Mouse (Mus musculus): ENCODE results near the gene Urm1. TPM values are rescaled to one million over a fixed set of nuclear protein-coding genes. Genes with fewer than 3 reads are reported as not detected.

Urm1 gene
- polyA plus RNA-seq, 1 experiment from 2014 or later, result 18.0 TPM

DNA sequence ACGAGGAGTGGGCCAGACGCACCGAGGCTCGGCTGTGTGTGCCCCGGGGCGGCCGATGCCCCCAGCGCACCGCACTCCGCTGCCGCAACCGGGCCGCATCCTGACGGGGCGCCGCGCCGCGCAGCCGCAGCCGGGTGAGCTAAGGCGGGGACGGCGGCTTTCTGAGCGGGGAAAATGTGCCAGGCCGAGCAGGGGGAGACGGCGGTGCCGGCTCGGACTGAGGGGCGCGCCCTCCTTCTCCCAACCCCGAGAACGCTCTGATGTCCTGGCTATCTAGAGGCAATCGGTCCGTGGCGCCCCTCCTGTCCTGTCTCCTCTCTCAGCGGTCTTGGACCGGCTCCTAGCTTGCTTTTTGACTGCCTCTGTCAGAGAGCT, 17.1 kb upstream of the Urm1 start:
- H3K27ac ChIP-seq (replicated peaks), result peak overlapping the region; percentile 87
- under 1% methylated on average over 39 of the region's 39 CpGs for WGBS
- H3K4me1 ChIP-seq, result peaks cover 19% of the 10 kb centered on the region
- no peak for DNase-seq (ENCODE audit: low spot score)
- H3K36me3 ChIP-seq (replicated peaks), result peaks cover 39% of the 10 kb centered on the region
- H3K4me3 ChIP-seq, result peak overlapping the region; percentile 96
- no peaks in the 10 kb centered on the region for H3K9me3 ChIP-seq
- H3K27me3 ChIP-seq (replicated peaks; ENCODE audit: low read depth, poor library complexity, severe bottlenecking), result peaks cover 10% of the 10 kb centered on the region; the same call in 1 of the 2 replicates

DNA sequence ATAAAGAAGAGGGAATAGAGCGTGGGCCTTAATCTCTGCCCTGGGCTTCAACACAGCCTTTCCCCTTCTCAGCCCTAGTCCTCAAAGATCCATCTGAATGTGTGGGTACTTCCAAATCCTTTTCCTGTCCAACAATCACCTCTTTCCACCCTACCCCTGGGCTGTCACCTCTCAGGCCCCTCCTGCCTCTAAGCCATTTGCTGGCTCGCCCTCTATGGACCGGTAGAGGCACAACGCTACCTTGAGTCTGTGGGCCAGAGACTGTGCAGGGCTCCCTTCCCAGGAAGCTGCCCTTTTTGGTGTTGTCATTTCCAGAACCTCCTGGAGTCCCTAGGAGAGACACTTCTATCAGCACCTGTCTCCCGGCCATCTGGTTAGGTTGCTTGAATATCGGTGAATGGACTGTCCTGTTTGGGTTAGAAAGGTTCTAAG, 16.5 kb upstream of the Urm1 start:
- DNase-seq (ENCODE audit: low spot score), result peak; percentile 47
- peaks cover 19% of the 10 kb centered on the region for H3K4me1 ChIP-seq
- peaks cover 10% of the 10 kb centered on the region; the same call in 1 of the 2 replicates for H3K27me3 ChIP-seq (replicated peaks; ENCODE audit: low read depth, poor library complexity, severe bottlenecking)
- H3K36me3 ChIP-seq (replicated peaks), result peaks cover 45% of the 10 kb centered on the region
- 0 out of 2 replicates have a peak overlapping the region, but pooled peaks have one; percentile 87 for H3K27ac ChIP-seq (replicated peaks)
- WGBS, result 19% methylated on average over 6 of the region's 6 CpGs
- peak overlapping the region; percentile 96 for H3K4me3 ChIP-seq
- no peaks in the 10 kb centered on the region for H3K9me3 ChIP-seq

DNA sequence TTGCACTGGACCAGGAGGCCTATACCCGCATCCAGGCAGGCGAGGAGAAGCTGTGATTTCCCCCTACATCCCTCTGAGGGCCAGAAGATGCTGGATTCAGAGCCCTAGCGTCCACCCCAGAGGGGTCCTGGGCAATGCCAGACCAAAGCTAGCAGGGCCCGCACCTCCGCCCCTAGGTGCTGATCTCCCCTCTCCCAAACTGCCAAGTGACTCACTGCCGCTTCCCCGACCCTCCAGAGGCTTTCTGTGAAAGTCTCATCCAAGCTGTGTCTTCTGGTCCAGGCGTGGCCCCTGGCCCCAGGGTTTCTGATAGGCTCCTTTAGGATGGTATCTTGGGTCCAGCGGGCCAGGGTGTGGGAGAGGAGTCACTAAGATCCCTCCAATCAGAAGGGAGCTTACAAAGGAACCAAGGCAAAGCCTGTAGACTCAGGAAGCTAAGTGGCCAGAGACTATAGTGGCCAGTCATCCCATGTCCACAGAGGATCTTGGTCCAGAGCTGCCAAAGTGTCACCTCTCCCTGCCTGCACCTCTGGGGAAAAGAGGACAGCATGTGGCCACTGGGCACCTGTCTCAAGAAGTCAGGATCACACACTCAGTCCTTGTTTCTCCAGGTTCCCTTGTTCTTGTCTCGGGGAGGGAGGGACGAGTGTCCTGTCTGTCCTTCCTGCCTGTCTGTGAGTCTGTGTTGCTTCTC, 4.0 kb upstream of the Urm1 start:
- Histone ChIP-seq H3K9me3 (no peaks in the 10 kb centered on the region), H3K4me3 (no peak overlapping the region), H3K36me3 (replicated peaks) (peaks cover 56% of the 10 kb centered on the region), H3K27me3 (replicated peaks; ENCODE audit: low read depth, poor library complexity, severe bottlenecking) (peaks cover 10% of the 10 kb centered on the region; the same call in 1 of the 2 replicates), H3K4me1 (peaks cover 33% of the 10 kb centered on the region), H3K27ac (replicated peaks) (no peak overlapping the region)
- 79% methylated on average over 11 of the region's 11 CpGs for WGBS
- no peak for DNase-seq (ENCODE audit: low spot score)

DNA sequence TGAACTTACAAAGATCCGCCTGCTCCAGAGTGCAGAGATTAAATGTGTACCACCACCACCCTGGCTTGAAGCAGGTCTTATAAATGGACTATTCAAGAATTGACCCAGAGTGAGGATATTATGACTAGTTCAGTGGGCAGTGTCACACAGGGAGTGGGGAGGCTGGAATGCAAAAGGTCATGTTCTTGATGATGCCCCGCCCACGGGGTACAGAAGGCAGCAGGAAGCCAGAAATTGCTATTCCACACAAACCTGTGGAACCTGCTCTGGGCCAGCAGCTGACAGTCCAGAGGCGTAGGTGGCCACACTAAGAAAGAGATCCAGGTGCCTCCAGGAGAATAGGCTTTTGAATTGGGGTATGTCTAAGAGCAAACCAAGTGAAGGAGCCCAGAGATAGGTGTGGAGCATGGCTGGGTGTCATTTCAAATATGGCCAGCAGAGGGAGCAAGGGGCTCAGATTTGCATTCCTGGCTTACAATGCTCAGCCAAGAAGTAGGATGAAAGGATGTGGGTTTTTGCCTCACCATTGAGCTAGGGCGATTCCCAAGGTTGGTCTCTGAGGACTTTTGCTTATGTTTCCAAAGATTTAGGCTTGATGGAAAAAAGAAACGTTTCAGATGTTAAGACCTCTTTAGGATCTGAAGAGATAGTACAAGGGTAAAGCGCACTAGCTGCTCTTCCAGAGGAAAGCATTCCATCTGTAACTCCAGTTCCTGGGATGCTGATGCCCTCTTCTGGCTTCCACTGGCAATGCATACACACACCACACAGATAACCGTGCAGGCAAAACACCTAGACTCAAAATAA, 2.2 kb upstream of the Urm1 start:
- H3K27ac ChIP-seq (replicated peaks), result peak overlapping the region; percentile 30; the same call in 1 of the 2 replicates
- H3K4me3 ChIP-seq, result peak overlapping the region; percentile 21; the same call in 1 of the 2 replicates
- peak; percentile 88 for DNase-seq (ENCODE audit: low spot score)
- peaks cover 37% of the 10 kb centered on the region for H3K4me1 ChIP-seq
- peaks cover 10% of the 10 kb centered on the region; the same call in 1 of the 2 replicates for H3K27me3 ChIP-seq (replicated peaks; ENCODE audit: low read depth, poor library complexity, severe bottlenecking)
- peaks cover 38% of the 10 kb centered on the region for H3K36me3 ChIP-seq (replicated peaks)
- H3K9me3 ChIP-seq, result no peaks in the 10 kb centered on the region
- 36% methylated on average over 8 of the region's 8 CpGs for WGBS

DNA sequence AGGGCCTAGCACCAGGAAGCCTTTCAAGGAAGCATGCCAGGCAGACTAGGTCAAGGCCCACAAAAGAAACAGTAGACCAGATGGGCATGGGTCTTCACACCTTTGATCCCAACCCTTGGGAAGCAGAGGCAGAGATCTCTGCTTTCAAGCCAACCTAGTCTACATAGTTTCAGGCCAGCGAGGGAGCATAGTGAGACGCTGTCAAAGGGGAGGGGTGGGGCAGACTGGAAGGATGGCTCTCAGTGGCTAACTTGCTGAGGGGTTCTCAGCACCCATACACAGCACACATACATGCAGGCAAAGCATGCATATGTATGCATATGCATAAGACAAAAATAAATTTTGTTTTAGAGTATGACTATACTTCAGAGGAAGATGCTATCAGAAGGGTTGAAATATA, 512 bp upstream of the Urm1 start:
- WGBS, result 20% methylated on average over 2 of the region's 2 CpGs
- Histone ChIP-seq H3K27me3 (replicated peaks; ENCODE audit: low read depth, poor library complexity, severe bottlenecking) (peaks cover 10% of the 10 kb centered on the region; the same call in 1 of the 2 replicates), H3K36me3 (replicated peaks) (peaks cover 21% of the 10 kb centered on the region), H3K9me3 (no peaks in the 10 kb centered on the region), H3K4me3 (peak overlapping the region; percentile 60; the same call in 1 of the 2 replicates), H3K4me1 (peaks cover 37% of the 10 kb centered on the region), H3K27ac (replicated peaks) (peak overlapping the region; percentile 96)
- DNase-seq (ENCODE audit: low spot score), result no peak

DNA sequence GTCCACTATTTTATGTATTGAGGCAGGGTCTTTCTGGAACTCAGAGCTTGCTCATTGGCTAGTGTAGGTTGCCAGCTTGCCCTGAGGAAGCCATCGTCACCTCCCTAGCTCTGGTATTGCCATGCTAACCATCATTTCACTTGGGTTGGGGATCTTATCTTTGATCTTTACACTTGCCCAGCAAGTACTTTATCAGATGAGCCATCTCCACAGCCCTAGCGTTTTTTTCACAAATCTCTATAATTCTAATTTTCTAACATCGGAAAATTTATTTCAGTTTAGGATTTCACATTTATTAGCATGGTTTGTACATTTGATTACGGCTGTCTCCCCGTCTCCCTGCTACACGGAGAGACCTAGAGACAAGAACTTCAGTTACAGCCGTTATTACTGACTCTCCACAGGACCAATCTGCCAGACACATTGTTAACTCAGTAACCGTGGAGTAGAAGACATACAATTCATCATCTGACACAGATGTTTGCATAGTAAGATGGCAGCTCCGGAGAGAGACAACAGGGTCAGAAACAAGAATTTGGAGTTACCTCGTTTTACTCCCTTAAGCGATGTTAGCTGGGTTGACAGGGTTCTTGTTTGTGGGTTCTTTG, 6.5 kb downstream of the Urm1 start:
- no peaks in the 10 kb centered on the region for H3K27me3 ChIP-seq (replicated peaks; ENCODE audit: low read depth, poor library complexity, severe bottlenecking)
- DNase-seq (ENCODE audit: low spot score), result no peak
- peaks cover 17% of the 10 kb centered on the region for H3K4me1 ChIP-seq
- H3K36me3 ChIP-seq (replicated peaks), result peaks cover 10% of the 10 kb centered on the region; the same call in 1 of the 2 replicates
- H3K4me3 ChIP-seq, result peak overlapping the region; percentile 91
- H3K9me3 ChIP-seq, result no peaks in the 10 kb centered on the region
- 19% methylated on average over 11 of the region's 11 CpGs for WGBS
- peak overlapping the region; percentile 88 for H3K27ac ChIP-seq (replicated peaks)

DNA sequence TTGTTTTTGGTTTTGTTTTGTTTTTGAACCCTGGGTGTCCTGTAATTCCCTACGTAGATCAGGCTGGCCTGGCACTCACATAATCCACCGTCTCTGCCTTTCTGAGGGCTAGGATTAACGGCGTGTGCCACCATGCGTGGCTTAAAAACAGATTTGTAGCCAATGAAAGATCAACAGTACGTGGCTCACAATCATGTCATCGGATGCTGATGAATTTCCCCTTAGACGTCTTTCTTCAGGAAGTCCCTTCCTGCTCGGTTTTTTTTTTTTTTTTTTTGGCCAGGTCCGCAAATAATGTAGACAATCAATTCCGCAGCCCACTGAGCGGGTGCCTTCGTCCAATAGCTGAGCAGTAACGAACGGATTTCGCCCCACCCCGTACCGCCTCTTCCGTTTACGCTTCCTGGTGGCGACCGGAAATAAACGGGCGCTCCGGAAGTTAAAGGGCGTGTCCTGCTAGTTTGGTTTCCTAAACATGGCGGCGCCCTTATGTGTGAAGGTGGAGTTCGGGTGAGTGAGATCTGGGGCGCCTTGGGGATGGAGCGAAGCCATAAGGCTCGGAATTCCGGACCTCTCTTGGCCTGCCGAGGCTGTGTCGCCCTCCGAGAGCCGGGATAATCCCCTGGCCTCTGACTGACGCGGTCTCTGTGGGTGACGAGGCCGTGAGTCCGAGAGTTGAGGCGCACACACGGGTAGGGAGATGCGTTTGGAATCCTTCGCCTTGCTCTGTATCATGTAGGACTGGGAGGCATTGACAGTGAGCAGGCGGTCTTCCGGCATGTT, 7.2 kb downstream of the Urm1 start:
- H3K9me3 ChIP-seq, result no peaks in the 10 kb centered on the region
- peak overlapping the region; percentile 88 for H3K27ac ChIP-seq (replicated peaks)
- under 1% methylated on average over 48 of the region's 48 CpGs for WGBS
- peaks cover 16% of the 10 kb centered on the region; the same call in 1 of the 2 replicates for H3K36me3 ChIP-seq (replicated peaks)
- H3K27me3 ChIP-seq (replicated peaks; ENCODE audit: low read depth, poor library complexity, severe bottlenecking), result no peaks in the 10 kb centered on the region
- peak overlapping the region; percentile 91 for H3K4me3 ChIP-seq
- H3K4me1 ChIP-seq, result peaks cover 17% of the 10 kb centered on the region
- peak; percentile 96 for DNase-seq (ENCODE audit: low spot score)

DNA sequence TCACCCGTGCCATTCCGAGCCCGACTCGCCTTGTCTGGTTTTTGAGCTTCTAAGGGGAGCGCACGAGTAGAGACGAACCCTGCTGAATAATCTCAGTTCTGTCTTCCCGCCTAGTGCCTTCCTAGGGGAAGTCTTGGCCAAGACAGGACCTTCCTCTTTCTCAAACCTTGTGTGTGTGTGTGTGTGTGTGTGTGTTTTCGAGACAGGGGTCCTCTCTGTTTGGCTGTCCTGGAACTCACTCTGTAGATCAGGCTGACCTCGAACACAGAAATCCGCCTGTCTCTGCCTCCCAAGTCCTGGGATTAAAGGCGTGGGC, 7.8 kb downstream of the Urm1 start:
- 3% methylated on average over 12 of the region's 12 CpGs for WGBS
- Histone ChIP-seq H3K27me3 (replicated peaks; ENCODE audit: low read depth, poor library complexity, severe bottlenecking) (no peaks in the 10 kb centered on the region), H3K36me3 (replicated peaks) (peaks cover 19% of the 10 kb centered on the region), H3K9me3 (no peaks in the 10 kb centered on the region), H3K27ac (replicated peaks) (peak overlapping the region; percentile 88), H3K4me3 (peak overlapping the region; percentile 91), H3K4me1 (peaks cover 17% of the 10 kb centered on the region)
- no peak for DNase-seq (ENCODE audit: low spot score)

DNA sequence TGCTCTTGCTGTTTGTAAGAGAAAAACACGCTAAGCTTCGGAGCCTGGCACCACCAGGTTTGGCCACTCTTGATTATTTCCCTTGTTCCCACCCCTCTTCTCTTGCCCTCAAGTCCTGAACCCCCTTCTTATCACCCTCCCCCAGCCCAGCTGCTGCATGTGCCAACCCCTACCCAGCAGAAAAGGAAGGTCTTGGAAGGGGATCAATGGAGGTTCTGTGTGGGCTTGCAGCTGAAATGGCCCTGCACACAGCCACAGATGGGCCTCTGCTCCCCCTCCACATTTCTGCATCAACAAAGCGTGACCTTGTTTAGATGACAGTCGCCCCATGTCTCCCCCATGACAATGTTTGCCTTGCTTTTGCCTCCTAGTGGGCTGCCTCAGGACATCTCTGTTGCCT, 11.2 kb downstream of the Urm1 start:
- WGBS, result 91% methylated on average over 4 of the region's 4 CpGs
- Histone ChIP-seq H3K27me3 (replicated peaks; ENCODE audit: low read depth, poor library complexity, severe bottlenecking) (no peaks in the 10 kb centered on the region), H3K27ac (replicated peaks) (no peak overlapping the region), H3K4me3 (no peak overlapping the region), H3K9me3 (no peaks in the 10 kb centered on the region), H3K36me3 (replicated peaks) (peaks cover 50% of the 10 kb centered on the region), H3K4me1 (peaks cover 21% of the 10 kb centered on the region)
- DNase-seq (ENCODE audit: low spot score), result no peak

DNA sequence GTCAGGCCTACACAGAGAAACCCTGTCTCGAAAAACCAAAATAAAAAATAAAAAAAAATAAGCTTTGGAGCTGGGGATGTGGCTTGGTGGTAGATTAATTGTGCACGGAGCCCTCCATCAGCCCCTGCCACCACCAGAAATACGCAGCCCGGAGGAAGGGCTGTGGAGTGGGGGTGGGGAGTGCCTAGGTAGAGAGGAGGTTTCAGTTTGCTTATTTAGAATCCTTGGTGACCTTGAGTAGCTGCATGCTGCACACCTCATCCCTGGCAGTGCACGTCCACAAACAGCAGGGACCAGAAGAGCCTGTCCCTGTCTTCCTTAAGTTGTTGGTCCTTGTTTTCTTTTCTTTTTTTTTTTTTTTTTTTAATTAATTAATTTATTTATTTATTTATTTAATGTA, 13.9 kb downstream of the Urm1 start:
- no peaks in the 10 kb centered on the region for H3K9me3 ChIP-seq
- H3K4me1 ChIP-seq, result peaks cover 8% of the 10 kb centered on the region
- 93% methylated on average over 5 of the region's 5 CpGs for WGBS
- DNase-seq (ENCODE audit: low spot score), result no peak
- no peak overlapping the region for H3K4me3 ChIP-seq
- no peak overlapping the region for H3K27ac ChIP-seq (replicated peaks)
- H3K27me3 ChIP-seq (replicated peaks; ENCODE audit: low read depth, poor library complexity, severe bottlenecking), result peaks cover 5% of the 10 kb centered on the region; the same call in 1 of the 2 replicates
- peaks cover 69% of the 10 kb centered on the region for H3K36me3 ChIP-seq (replicated peaks)

DNA sequence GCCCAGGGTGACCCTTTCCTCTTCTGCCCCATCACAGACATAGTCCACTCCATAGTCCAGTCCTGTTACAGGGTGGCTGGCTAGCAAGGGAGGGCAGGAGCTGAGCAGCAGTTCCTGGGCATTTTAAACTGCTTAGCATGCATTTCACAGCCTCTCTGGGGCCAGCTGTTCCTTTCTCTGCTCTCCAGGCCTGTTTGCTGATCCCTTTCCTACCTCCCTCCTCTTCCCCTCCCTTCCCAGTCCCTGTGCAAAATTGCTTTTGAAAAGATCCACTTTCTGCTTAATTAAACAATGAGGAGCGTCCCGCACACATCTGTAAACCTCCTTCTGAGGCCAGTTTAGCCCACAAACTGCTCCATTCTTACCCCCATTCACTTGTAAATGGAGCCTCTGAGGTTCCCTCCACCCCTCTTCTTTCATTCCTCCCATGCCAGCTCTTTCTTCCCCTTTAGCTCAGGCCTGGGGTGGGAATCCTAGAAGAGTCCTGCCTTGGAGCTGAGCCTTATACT, 15.6 kb downstream of the Urm1 start:
- 32% methylated on average over 2 of the region's 2 CpGs for WGBS
- H3K36me3 ChIP-seq (replicated peaks), result peaks cover 84% of the 10 kb centered on the region
- 0 out of 2 replicates have a peak overlapping the region, but pooled peaks have one; percentile 11 for H3K4me3 ChIP-seq
- peaks cover 23% of the 10 kb centered on the region for H3K4me1 ChIP-seq
- peak overlapping the region; percentile 24; the same call in 1 of the 2 replicates for H3K27ac ChIP-seq (replicated peaks)
- DNase-seq (ENCODE audit: low spot score), result no peak
- H3K27me3 ChIP-seq (replicated peaks; ENCODE audit: low read depth, poor library complexity, severe bottlenecking), result peaks cover 8% of the 10 kb centered on the region; the same call in 1 of the 2 replicates
- no peaks in the 10 kb centered on the region for H3K9me3 ChIP-seq

Data from embryonic facial prominence, embryonic 10.5 days (tissue).